Mouse (Mus musculus): ENCODE measurements around the gene Cfap61. TPM values are rescaled to one million over a fixed set of nuclear protein-coding genes. Genes with fewer than 3 reads are reported as not detected.

The Cfap61 gene
- polyA plus RNA-seq, 1 experiment = not detected

- no peak for TF ChIP-seq GATA1 (IDR thresholded peaks at IDR 0.05; ENCODE audit: low read length)
Observed at GRCm38 (mm10) chr2:146214715-146215114, 280.1 kb downstream of the Cfap61 start.

- no peak for TF ChIP-seq GATA1 (IDR thresholded peaks at IDR 0.05; ENCODE audit: low read length)
Observed at GRCm38 (mm10) chr2:146216111-146217064, 281.8 kb downstream of the Cfap61 start.

- no peak for TF ChIP-seq GATA1 (IDR thresholded peaks at IDR 0.05; ENCODE audit: low read length)
Observed at GRCm38 (mm10) chr2:146217227-146217980, 282.8 kb downstream of the Cfap61 start.

- no peak for TF ChIP-seq GATA1 (IDR thresholded peaks at IDR 0.05; ENCODE audit: low read length)
Observed at GRCm38 (mm10) chr2:146218161-146218691, 283.6 kb downstream of the Cfap61 start.

GRCm38 (mm10) chr2:146218881-146219535 is 284.4 kb downstream of the Cfap61 start:
- TF ChIP-seq GATA1 (IDR thresholded peaks at IDR 0.05; ENCODE audit: low read length) = no peak

- no peak for TF ChIP-seq GATA1 (IDR thresholded peaks at IDR 0.05; ENCODE audit: low read length)
Observed at GRCm38 (mm10) chr2:146219791-146220190, 285.2 kb downstream of the Cfap61 start.

- no peak for TF ChIP-seq GATA1 (IDR thresholded peaks at IDR 0.05; ENCODE audit: low read length)
Observed at GRCm38 (mm10) chr2:146220591-146221075, 286.0 kb downstream of the Cfap61 start.

GRCm38 (mm10) chr2:146221076-146221928 is 286.7 kb downstream of the Cfap61 start, which contains the start of gene Insm1:
TSS of gene Insm1 (plus strand) at chr2:146221921.
- TF ChIP-seq GATA1 (IDR thresholded peaks at IDR 0.05; ENCODE audit: low read length) = no peak

- no peak for TF ChIP-seq GATA1 (IDR thresholded peaks at IDR 0.05; ENCODE audit: low read length)
Observed at GRCm38 (mm10) chr2:146221929-146222278, 287.3 kb downstream of the Cfap61 start.

- TF ChIP-seq GATA1 (IDR thresholded peaks at IDR 0.05; ENCODE audit: low read length) = no peak
Observed at GRCm38 (mm10) chr2:146222279-146223175, 287.9 kb downstream of the Cfap61 start.

GRCm38 (mm10) chr2:146223176-146223905 is 288.8 kb downstream of the Cfap61 start:
- no peak for TF ChIP-seq GATA1 (IDR thresholded peaks at IDR 0.05; ENCODE audit: low read length)

GRCm38 (mm10) chr2:146224141-146224540 is 289.6 kb downstream of the Cfap61 start:
- no peak for TF ChIP-seq GATA1 (IDR thresholded peaks at IDR 0.05; ENCODE audit: low read length)

GRCm38 (mm10) chr2:146225818-146226217 is 291.2 kb downstream of the Cfap61 start:
- no peak for TF ChIP-seq GATA1 (IDR thresholded peaks at IDR 0.05; ENCODE audit: low read length)
